Mouse (Mus musculus) spleen, embryonic (tissue): Measurements from ENCODE around the gene Plxnc1.

Source experiments
- CTCF ChIA-PET: fragments of 350-600 bp; sonication (Branson Sonifier 250); formaldehyde crosslinking; loops from one replicate; lab custom pipeline; 2022; lab: Charles Lee

Plxnc1 gene

GRCm38 (mm10) chr10:94827890-94828733 is 116.5 kb downstream of the Plxnc1 start:
- CTCF ChIA-PET, result no interaction called here

- CTCF ChIA-PET, result no interaction called here
Measured at GRCm38 (mm10) chr10:94827325-94827724, 117.3 kb downstream of the Plxnc1 start.

GRCm38 (mm10) chr10:94826436-94826835 is 118.2 kb downstream of the Plxnc1 start:
- CTCF ChIA-PET, result no interaction called here

GRCm38 (mm10) chr10:94825951-94826350 is 118.7 kb downstream of the Plxnc1 start:
- CTCF ChIA-PET, result interaction anchor here (0.6 kb wide), 1 partner anchor 95 kb away, joined by 4 read pairs; no protein-coding TSS in a partner anchor

GRCm38 (mm10) chr10:94823971-94824760 is 120.5 kb downstream of the Plxnc1 start:
- CTCF ChIA-PET, result interaction anchor here (0.5 to 0.7 kb wide), 3 partner anchors 54 to 1230 kb away, joined by 3 to 13 read pairs (median 6); no protein-coding TSS in a partner anchor

- CTCF ChIA-PET, result no interaction called here
Measured at GRCm38 (mm10) chr10:94818781-94819665, 125.6 kb downstream of the Plxnc1 start.

- CTCF ChIA-PET, result no interaction called here
Measured at GRCm38 (mm10) chr10:94818127-94818526, 126.5 kb downstream of the Plxnc1 start.

- CTCF ChIA-PET, result interaction anchor here (1.1 kb wide), 1 partner anchor 19 kb away, joined by 3 read pairs; no protein-coding TSS in a partner anchor
Measured at GRCm38 (mm10) chr10:94811907-94812851, 132.5 kb downstream of the Plxnc1 start.

GRCm38 (mm10) chr10:94809946-94810472 is 134.6 kb downstream of the Plxnc1 start:
- CTCF ChIA-PET, result interaction anchor here (0.7 kb wide), 1 partner anchor 33 kb away, joined by 4 read pairs; no protein-coding TSS in a partner anchor

- CTCF ChIA-PET, result no interaction called here
Measured at GRCm38 (mm10) chr10:94808275-94808674, 136.4 kb downstream of the Plxnc1 start.

- CTCF ChIA-PET, result no interaction called here
Measured at GRCm38 (mm10) chr10:94807323-94807722, 137.3 kb downstream of the Plxnc1 start.

- CTCF ChIA-PET, result interaction anchor here (0.5 kb wide), 1 partner anchor 182 kb away, joined by 3 read pairs; no protein-coding TSS in a partner anchor
Measured at GRCm38 (mm10) chr10:94804909-94805220, 139.8 kb downstream of the Plxnc1 start.

GRCm38 (mm10) chr10:94804029-94804908 is 140.4 kb downstream of the Plxnc1 start:
- CTCF ChIA-PET, result interaction anchor here (0.5 kb wide), 1 partner anchor 183 kb away, joined by 3 read pairs; no protein-coding TSS in a partner anchor

- CTCF ChIA-PET, result no interaction called here
Measured at GRCm38 (mm10) chr10:94800677-94801354, 143.8 kb downstream of the Plxnc1 start.

GRCm38 (mm10) chr10:94799485-94800239 is 145.0 kb downstream of the Plxnc1 start:
- CTCF ChIA-PET, result interaction anchor here (0.5 kb wide), 1 partner anchor 140 kb away, joined by 3 read pairs; no protein-coding TSS in a partner anchor

- CTCF ChIA-PET, result no interaction called here
Measured at GRCm38 (mm10) chr10:94798128-94798527, 146.5 kb downstream of the Plxnc1 start.

GRCm38 (mm10) chr10:94794666-94795244 is 149.9 kb downstream of the Plxnc1 start:
- CTCF ChIA-PET, result no interaction called here
